Mouse (Mus musculus) thymus, adult 18-20 months (tissue): Measurements from ENCODE around the gene Prelid3b.
A peak's percentile ranks its signal among the peaks of the same experiment; 100 is the strongest.

Source experiments
- DNase-seq, 2 experiments: peaks; one replicate each; pipeline ENCODE4 v3.0.0; 2022; ENCODE audit warnings: mixed read lengths in 2 of 2

The Prelid3b gene

GRCm38 (mm10) chr2:174459365-174459764, 13.5 kb downstream of the Prelid3b start:
- DNase-seq, result no peak

GRCm38 (mm10) chr2:174453681-174454080, 19.2 kb downstream of the Prelid3b start:
- no peak for DNase-seq

GRCm38 (mm10) chr2:174450353-174450752, 22.5 kb downstream of the Prelid3b start, which contains the start of gene Tubb1:
TSS of gene Tubb1 (plus strand) at chr2:174450695.
- DNase-seq, result no peak

- no peak for DNase-seq
Measured at GRCm38 (mm10) chr2:174448405-174448804, 24.5 kb downstream of the Prelid3b start.

GRCm38 (mm10) chr2:174446905-174447304, 26.0 kb downstream of the Prelid3b start:
- no peak for DNase-seq

GRCm38 (mm10) chr2:174446492-174446891, 26.4 kb downstream of the Prelid3b start:
- no peak for DNase-seq

- no peak for DNase-seq
Measured at GRCm38 (mm10) chr2:174445018-174445417, 27.9 kb downstream of the Prelid3b start.

GRCm38 (mm10) chr2:174444359-174444758, 28.5 kb downstream of the Prelid3b start:
- no peak for DNase-seq

GRCm38 (mm10) chr2:174443046-174443445, 29.8 kb downstream of the Prelid3b start:
- no peak for DNase-seq

GRCm38 (mm10) chr2:174442460-174442859, 30.4 kb downstream of the Prelid3b start:
- no peak for DNase-seq

GRCm38 (mm10) chr2:174441898-174442297, 31.0 kb downstream of the Prelid3b start:
- DNase-seq, result no peak

- no peak for DNase-seq
Measured at GRCm38 (mm10) chr2:174439961-174440360, 32.9 kb downstream of the Prelid3b start.

- no peak for DNase-seq
Measured at GRCm38 (mm10) chr2:174439450-174439838, 33.4 kb downstream of the Prelid3b start.

GRCm38 (mm10) chr2:174438737-174439449, 34.0 kb downstream of the Prelid3b start, which contains the start of gene Ctsz:
TSS of gene Ctsz (minus strand) at chr2:174439039.
- peak; percentile 49 to 53 for DNase-seq

- DNase-seq, result no peak
Measured at GRCm38 (mm10) chr2:174438181-174438580, 34.7 kb downstream of the Prelid3b start.

GRCm38 (mm10) chr2:174437697-174437982, 35.2 kb downstream of the Prelid3b start:
- DNase-seq, result no peak

GRCm38 (mm10) chr2:174436916-174437696, 35.8 kb downstream of the Prelid3b start:
- DNase-seq, result no peak

GRCm38 (mm10) chr2:174436076-174436701, 36.7 kb downstream of the Prelid3b start:
- DNase-seq, result no peak

GRCm38 (mm10) chr2:174434943-174435342, 37.9 kb downstream of the Prelid3b start:
- no peak for DNase-seq

GRCm38 (mm10) chr2:174428996-174429591, 43.8 kb downstream of the Prelid3b start:
- DNase-seq, result no peak

GRCm38 (mm10) chr2:174428076-174428835, 44.6 kb downstream of the Prelid3b start:
- DNase-seq, result no peak

- no peak for DNase-seq
Measured at GRCm38 (mm10) chr2:174426856-174427255, 46.0 kb downstream of the Prelid3b start.
